16 mouse cellular contexts compared by ENCODE assay signal in genomic region chr8:78533981-78534380, GRCm38 (mm10).
"Had no signal": no experiment of that assay in that cellular context is flagged by ENCODE, and none has a peak within 500 bp of the region (broad histone marks: within the 10 kb centered on the region; RNA-seq: fewer than 3 reads in every experiment).

No protein-coding gene starts in this region.

- H3K27me3 ChIP-seq: lung, embryonic 15.5 days; megakaryocyte, embryonic 14.5 days; midbrain, embryonic 13.5 days; midbrain, embryonic 15.5 days; neural tube, embryonic 12.5 days had no signal

- H3K4me3 ChIP-seq: lung, embryonic 15.5 days; megakaryocyte, embryonic 14.5 days; midbrain, embryonic 13.5 days; midbrain, embryonic 15.5 days; neural tube, embryonic 12.5 days had no signal

- H3K4me2 ChIP-seq: lung, embryonic 15.5 days; midbrain, embryonic 11.5 days; midbrain, embryonic 13.5 days; midbrain, embryonic 15.5 days; neural tube, embryonic 12.5 days had no signal

- H3K4me1 ChIP-seq: lung, embryonic 15.5 days; megakaryocyte, embryonic 14.5 days; midbrain, embryonic 13.5 days; midbrain, embryonic 15.5 days; neural tube, embryonic 12.5 days had no signal

- ATAC-seq: liver, postnatal 0 days; lung, postnatal 0 days; midbrain, embryonic 13.5 days; midbrain, embryonic 15.5 days had no signal

- H3K9me3 ChIP-seq: lung, embryonic 15.5 days; megakaryocyte, embryonic 14.5 days; midbrain, embryonic 13.5 days; midbrain, embryonic 15.5 days; neural tube, embryonic 12.5 days had no signal

- H3K27ac ChIP-seq: lung, embryonic 15.5 days; macrophage; midbrain, embryonic 13.5 days; midbrain, embryonic 15.5 days; neural tube, embryonic 12.5 days had no signal

- H3K9ac ChIP-seq: liver, postnatal 0 days; lung, embryonic 15.5 days; midbrain, embryonic 13.5 days; midbrain, embryonic 15.5 days; neural tube, embryonic 12.5 days had no signal

- DNase-seq: liver, postnatal 0 days; lung, adult 2 months; lung, postnatal 14 days; lung, postnatal 36 days; right cerebral cortex, postnatal 14 days; thymus, adult 18-20 months; thymus, postnatal 14 days; thymus, postnatal 36 days had no signal
